Comparison of ENCODE assay signal across 11 mouse cellular contexts in the genomic region with DNA sequence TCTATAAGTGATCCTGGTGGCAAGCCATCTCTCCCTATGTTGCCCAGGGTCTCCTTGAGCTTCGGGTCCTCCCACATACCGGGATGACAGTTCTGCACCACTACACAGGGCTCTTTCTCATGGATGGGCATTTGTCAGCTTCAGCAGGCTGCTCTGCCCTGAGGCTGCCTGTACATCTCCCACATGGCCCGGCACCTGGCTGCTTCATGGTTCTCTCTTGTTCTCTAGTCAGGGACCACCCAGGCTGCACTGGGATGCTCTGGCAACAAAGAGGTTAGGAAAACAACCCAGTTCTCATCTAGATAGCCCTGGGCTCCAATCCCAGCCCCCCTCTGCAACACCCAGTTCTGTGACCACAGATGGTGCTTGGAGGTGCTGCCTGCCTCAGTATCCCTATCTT.
DNase-seq lines count a peak whose midpoint lies in the region; ATAC-seq and TF ChIP-seq lines count a peak whose summit lies in the region.
"Had no signal": no experiment of that assay in that cellular context is flagged by ENCODE, and none has a peak within 500 bp of the region (broad histone marks: within the 10 kb centered on the region; RNA-seq: fewer than 3 reads in every experiment).

No protein-coding gene starts in this region.

- H3K27me3 ChIP-seq in forebrain, embryonic 13.5 days = no peaks in the 10 kb centered on the region
- H3K27me3 ChIP-seq in limb, embryonic 14.5 days (ENCODE audit: control insufficient read depth, insufficient read depth, low read length) = no peaks in the 10 kb centered on the region
- H3K27me3 ChIP-seq in lung, postnatal 0 days (replicated peaks; ENCODE audit: insufficient read depth, low read length) = no peaks in the 10 kb centered on the region
- H3K27me3 ChIP-seq: lung, embryonic 15.5 days had no signal

- no peak overlapping the region for H3K4me3 ChIP-seq in forebrain, embryonic 13.5 days
- H3K4me3 ChIP-seq in limb, embryonic 14.5 days (replicated peaks; ENCODE audit: low read length) = no peak overlapping the region
- no peak overlapping the region for H3K4me3 ChIP-seq in olfactory bulb, adult 2 months (ENCODE audit: insufficient read depth, low read depth, low read length)
- no peak overlapping the region for H3K4me3 ChIP-seq in lung, postnatal 0 days (ENCODE audit: low read depth, low read length)
- H3K4me3 ChIP-seq: lung, embryonic 15.5 days had no signal

- no peak for TF ChIP-seq EP300 in lung, postnatal 0 days (IDR thresholded peaks at IDR 0.05)

- no peaks in the 10 kb centered on the region; the same call in 1 of the 2 replicates for H3K9me3 ChIP-seq in forebrain, embryonic 13.5 days (replicated peaks)
- H3K9me3 ChIP-seq in limb, embryonic 14.5 days (ENCODE audit: control insufficient read depth, low read length) = no peaks in the 10 kb centered on the region
- no peaks in the 10 kb centered on the region for H3K9me3 ChIP-seq in lung, postnatal 0 days (ENCODE audit: low read length)
- H3K9me3 ChIP-seq: lung, embryonic 15.5 days had no signal

- WGBS in forebrain, embryonic 13.5 days = 48% methylated on average over 3 of the region's 3 CpGs
- WGBS in limb, embryonic 14.5 days = 55% methylated on average over 3 of the region's 3 CpGs
- 36% methylated on average over 3 of the region's 3 CpGs for WGBS in olfactory bulb, adult 2 months
- WGBS in lung, postnatal 0 days = 56% methylated on average over 3 of the region's 3 CpGs

- H3K36me3 ChIP-seq in forebrain, embryonic 13.5 days (ENCODE audit: poor library complexity, severe bottlenecking) = peaks cover 72% of the 10 kb centered on the region
- peaks cover 71% of the 10 kb centered on the region for H3K36me3 ChIP-seq in limb, embryonic 14.5 days (ENCODE audit: control insufficient read depth, insufficient read depth, low read length)
- peaks cover 18% of the 10 kb centered on the region; the same call in 1 of the 2 replicates for H3K36me3 ChIP-seq in lung, postnatal 0 days (ENCODE audit: insufficient read depth, low read length)

- peak overlapping the region; percentile 27; the same call in 1 of the 2 replicates for H3K9ac ChIP-seq in forebrain, embryonic 13.5 days
- H3K9ac ChIP-seq in limb, embryonic 14.5 days (ENCODE audit: low read depth, low read length, severe bottlenecking) = 0 out of 2 replicates have a peak overlapping the region, but pooled peaks have one; percentile 2
- H3K9ac ChIP-seq in lung, postnatal 0 days (replicated peaks; ENCODE audit: low read depth) = no peak overlapping the region
- H3K9ac ChIP-seq: lung, embryonic 15.5 days had no signal

- peak; percentile 36; the same call in 1 of the 2 replicates for ATAC-seq in forebrain, embryonic 13.5 days
- ATAC-seq in limb, embryonic 14.5 days (ENCODE audit: low FRiP score, low read depth) = 0 out of 2 replicates have a peak, but pooled peaks have one; percentile 3
- ATAC-seq in lung, postnatal 0 days = no peak

- DNase-seq in kidney, postnatal 4 days = peak; percentile 46 to 62
- DNase-seq in kidney, adult 11 months = no peak
- DNase-seq in limb, embryonic 14.5 days (ENCODE audit: low spot score) = no peak
- DNase-seq in adrenal gland, adult 2 months = no peak
- DNase-seq in cerebellum, adult 11 months = no peak
- DNase-seq in lung, postnatal 0 days (ENCODE audit: low spot score) = no peak
- DNase-seq: cerebellum, adult 2 months; kidney, adult 8-10 months had no signal

- H3K27ac ChIP-seq in forebrain, embryonic 13.5 days = peak overlapping the region; percentile 90
- 0 out of 2 replicates have a peak overlapping the region, but pooled peaks have one; percentile 77 for H3K27ac ChIP-seq in limb, embryonic 14.5 days (replicated peaks; ENCODE audit: low read depth, low read length)
- 0 out of 2 replicates have a peak overlapping the region, but pooled peaks have one; percentile 18 for H3K27ac ChIP-seq in olfactory bulb, adult 2 months (ENCODE audit: insufficient read depth, low read depth, low read length)
- H3K27ac ChIP-seq in lung, postnatal 0 days (ENCODE audit: low read length) = no peak overlapping the region
- H3K27ac ChIP-seq: lung, embryonic 15.5 days had no signal

- H3K4me1 ChIP-seq in forebrain, embryonic 13.5 days = peaks cover 51% of the 10 kb centered on the region
- H3K4me1 ChIP-seq in limb, embryonic 14.5 days (ENCODE audit: control insufficient read depth, insufficient read depth, low read length) = peaks cover 45% of the 10 kb centered on the region
- peaks cover 57% of the 10 kb centered on the region for H3K4me1 ChIP-seq in olfactory bulb, adult 2 months (ENCODE audit: control insufficient read depth, insufficient read depth, low read length)
- H3K4me1 ChIP-seq in lung, postnatal 0 days (ENCODE audit: insufficient read depth, low read depth, low read length) = no peaks in the 10 kb centered on the region

- no peak for TF ChIP-seq CTCF in olfactory bulb, adult 2 months (IDR thresholded peaks at IDR 0.05; ENCODE audit: insufficient read depth, low read depth, low read length)
- TF ChIP-seq CTCF in lung, postnatal 0 days (IDR thresholded peaks at IDR 0.05) = no peak

- H3K4me2 ChIP-seq in forebrain, embryonic 13.5 days = no peak overlapping the region
- no peak overlapping the region for H3K4me2 ChIP-seq in limb, embryonic 14.5 days (replicated peaks; ENCODE audit: low read depth, low read length, severe bottlenecking)
- H3K4me2 ChIP-seq in lung, postnatal 0 days (replicated peaks; ENCODE audit: low read depth, low read length) = no peak overlapping the region
- H3K4me2 ChIP-seq: lung, embryonic 15.5 days had no signal

- TF ChIP-seq POLR2A in limb, embryonic 14.5 days (IDR thresholded peaks at IDR 0.05; ENCODE audit: borderline replicate concordance, extremely low read depth, insufficient read depth, insufficient read length) = no peak
- no peak for TF ChIP-seq POLR2A in olfactory bulb, adult 2 months (IDR thresholded peaks at IDR 0.05; ENCODE audit: insufficient read depth, low read depth, low read length)

Comparison
In these comparisons a context has a peak if more than half of its experiments do, and no peak if none do; other contexts are left out.
1. DNase-seq: peak in kidney, postnatal 4 days (2 of 2); none in kidney, adult 11 months (single experiment), limb, embryonic 14.5 days (single experiment), adrenal gland, adult 2 months (single experiment), cerebellum, adult 11 months (single experiment) and lung, postnatal 0 days (single experiment).